Mouse (Mus musculus) liver, postnatal 0 days (tissue): Measurements from ENCODE around the gene Smco4.

Experiments used
- CTCF ChIP-seq: sonication (generic); IDR thresholded peaks from 2 replicates; pipeline ENCODE4 v1.5.1; 2016; ENCODE audit warnings: antibody characterized with exemption, low read depth
- EP300 ChIP-seq: IDR thresholded peaks from 2 replicates; pipeline ENCODE4 v1.6.1; 2016; ENCODE audit warnings: antibody characterized with exemption, low read depth, mild to moderate bottlenecking

GRCm38 (mm10) chr9:15578427-15578826 lies 85.2 kb downstream of the Smco4 start:
- TF ChIP-seq CTCF (no peak), EP300 (no peak)
